Mouse (Mus musculus) heart, adult 9 months (tissue): ENCODE results near the gene Slit3.
A peak's percentile ranks its signal among the peaks of the same experiment; 100 is the strongest.

ENCODE experiments used
- DNase-seq, 2 experiments: peaks; one replicate each; pipeline ENCODE4 v3.0.0; 2022; ENCODE audit warnings: low spot score in 2 of 2

The Slit3 gene

DNA sequence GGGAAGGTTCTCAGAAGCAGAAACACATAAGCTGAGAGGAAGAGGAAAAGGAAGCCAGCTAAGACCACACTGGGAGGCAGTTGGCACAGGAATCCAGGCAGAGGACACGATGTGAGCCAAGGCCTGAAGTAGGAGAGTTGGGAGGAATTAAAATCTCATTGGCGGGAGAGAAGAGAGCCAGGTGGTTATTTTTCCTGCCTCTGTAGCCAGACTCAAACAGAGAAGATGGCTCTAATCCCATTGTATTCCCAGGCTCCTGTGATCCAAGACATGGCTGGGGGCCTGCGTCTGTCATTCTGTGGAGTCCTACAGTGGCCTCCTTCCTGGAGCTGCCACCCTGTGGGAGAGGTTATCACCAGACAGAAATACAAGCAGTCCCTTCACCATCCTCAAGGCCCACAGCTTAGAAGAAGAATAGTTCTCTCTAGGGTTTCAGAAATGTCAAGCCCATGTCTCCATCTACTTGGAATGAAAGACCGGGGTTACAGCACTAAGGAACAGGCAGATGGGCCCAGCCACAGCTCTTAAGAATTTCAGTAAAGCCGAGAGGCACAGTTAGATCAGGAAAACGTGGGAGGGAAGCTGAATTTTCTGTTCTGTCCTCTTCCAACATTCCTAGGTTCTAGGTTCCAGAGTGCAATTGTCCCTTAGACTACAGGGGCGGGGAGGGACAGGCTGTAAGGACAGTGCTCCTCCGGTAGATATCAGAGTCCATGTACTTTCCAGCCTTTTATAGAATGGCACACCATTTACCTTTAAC lies 183.4 kb downstream of the Slit3 start:
- no peak for DNase-seq

DNA sequence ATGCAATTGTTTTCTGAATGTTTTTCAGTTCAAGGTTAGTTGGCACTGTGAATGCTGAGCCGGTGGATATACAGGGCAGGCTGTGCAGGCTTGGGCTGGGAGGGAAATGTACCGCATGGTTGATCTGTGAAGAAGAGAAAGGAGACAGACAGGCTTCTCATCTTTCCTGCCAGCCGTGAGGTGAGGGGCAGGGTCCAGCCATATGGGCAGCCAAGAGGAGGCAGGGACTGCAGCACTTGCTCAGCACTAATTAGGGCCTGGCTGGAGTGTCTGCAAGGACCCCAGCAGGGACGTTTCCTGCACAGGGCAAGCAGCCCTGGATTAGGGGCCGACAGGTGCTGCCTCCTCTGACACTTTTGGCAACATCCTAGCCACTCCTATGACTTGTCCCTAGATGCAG lies 184.1 kb downstream of the Slit3 start:
- DNase-seq, result no peak

DNA sequence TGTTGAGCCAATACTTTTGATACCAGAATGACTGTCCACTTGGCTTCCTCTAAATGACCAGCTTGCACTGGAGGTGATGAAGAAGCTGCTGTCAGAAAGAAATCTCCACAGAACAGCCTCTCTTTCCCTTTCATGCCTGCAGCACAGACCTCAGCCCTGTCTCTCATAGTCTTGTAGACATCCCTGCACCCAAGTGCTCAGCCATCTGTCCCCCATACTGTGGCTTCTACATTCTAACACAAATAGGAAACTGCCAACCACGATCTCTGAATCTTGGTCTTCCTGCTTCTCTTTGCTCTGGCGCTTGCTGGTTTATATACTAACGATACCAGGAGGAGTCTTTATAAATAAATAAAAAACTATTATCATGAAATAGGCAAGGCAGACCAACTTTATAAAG lies 184.9 kb downstream of the Slit3 start:
- no peak for DNase-seq

DNA sequence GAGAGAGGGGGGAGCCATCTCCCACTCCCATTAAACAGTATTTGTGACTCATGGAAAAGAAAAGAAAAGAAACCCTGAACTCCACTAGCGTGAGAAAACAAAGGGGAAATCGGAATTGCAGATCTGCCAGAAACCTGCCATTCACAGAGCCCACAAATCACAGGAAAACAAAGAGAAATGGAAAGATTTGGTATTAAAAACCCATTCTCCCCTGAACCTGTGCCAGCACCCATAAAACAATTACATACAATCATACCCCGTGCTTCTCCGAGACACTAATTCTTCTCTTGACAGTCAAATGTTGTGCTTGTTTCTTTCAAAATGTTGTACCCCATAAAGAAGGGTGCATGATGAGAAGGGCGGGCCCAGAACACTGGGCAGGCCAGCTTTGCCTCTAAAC lies 185.9 kb downstream of the Slit3 start:
- no peak for DNase-seq

DNA sequence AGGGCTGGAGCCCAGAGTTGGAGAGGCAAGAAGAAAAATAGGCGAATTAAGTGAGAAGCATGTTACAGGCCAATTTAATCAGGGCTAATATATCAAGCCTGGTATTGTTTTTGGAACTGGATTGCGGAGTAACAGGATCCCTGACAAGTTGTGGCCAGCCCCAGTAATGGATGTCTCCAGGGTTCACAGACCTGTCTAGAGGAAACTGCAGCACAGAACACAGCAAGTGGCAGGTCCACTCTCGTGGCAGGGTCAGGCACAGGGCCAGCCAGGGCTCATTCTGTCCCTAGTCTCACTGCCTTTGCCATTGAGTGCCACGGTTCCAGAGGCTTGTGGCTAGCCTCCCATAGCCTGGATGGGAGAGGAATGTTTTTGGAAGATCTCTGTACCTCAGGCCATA lies 187.0 kb downstream of the Slit3 start:
- DNase-seq, result no peak

DNA sequence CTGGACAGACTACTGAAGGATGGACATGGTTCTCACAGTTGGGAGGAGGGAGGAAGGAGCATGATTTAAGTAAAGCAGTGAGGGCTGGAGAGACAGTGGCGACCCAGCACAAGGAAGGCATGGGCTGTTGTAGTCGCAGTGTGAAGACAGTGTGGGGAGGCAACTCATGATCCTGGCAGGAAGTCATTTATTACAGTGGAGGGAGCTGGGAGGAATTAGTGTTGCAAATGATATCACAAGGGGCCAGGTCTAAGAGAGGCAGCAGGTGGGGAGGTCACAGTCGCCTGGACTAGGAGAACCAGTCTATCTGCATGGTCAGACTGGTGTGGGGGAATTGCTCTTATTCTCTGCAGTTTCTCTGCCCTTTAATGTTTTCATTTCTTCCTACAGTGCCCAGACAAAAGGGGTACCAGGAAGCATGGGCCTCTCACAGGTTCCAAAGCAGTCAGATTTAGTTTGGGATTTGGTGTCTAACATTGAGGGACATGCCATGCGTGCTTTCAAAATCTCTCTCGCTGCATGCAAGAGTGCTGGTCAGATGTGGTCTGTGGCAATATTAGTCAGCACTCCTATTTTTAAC lies 194.5 kb downstream of the Slit3 start:
- DNase-seq, result no peak

DNA sequence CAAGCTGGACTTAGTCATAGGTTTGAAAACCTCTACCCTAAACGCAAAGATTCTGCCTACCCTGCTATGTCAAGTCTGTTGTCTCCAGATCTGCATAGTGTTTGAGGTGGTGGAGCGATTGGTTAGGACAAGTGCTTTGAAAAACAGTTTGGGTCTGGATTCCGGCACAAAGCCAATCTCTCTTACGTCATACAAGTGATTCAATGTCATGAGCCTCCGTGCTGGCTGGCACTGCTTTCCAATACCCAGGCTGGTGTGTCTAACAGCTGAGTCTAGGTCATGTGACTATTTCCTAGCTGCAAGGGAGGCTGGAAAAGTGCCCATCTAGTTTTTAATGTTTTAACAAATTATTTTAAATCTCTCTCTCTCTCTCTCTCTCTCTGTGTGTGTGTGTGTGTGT lies 196.2 kb downstream of the Slit3 start:
- DNase-seq, result no peak

DNA sequence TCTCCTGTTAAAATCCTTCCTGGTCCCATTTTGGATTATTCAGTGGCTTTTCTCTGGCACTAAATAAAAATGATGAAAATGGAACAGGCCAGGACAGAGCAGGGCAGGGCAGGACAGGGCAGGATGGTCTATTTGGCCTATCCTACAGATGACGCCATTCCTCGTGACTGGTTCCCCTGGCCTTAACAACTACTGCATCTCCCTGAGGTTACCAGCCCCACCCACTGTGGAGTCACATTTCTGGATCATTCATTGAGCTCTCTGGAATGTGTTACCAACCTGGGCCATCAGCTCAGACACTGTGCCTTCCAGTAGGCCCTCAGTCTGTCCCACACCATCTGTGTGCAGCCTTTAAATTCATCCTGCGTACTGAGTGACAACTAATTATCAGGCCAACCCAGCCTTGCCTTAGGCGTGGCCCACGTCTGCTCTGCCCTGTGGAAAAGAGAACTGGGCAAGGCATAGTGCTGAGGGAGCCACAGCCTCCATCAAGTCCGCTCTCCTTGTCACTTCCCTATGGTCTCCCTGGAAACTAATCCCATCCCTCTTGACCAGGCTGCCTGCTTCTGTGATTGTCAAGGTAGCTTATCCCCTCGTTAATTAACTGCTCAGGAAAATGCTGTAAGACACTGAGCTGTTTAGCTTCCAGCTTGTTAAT lies 196.9 kb downstream of the Slit3 start:
- no peak for DNase-seq

DNA sequence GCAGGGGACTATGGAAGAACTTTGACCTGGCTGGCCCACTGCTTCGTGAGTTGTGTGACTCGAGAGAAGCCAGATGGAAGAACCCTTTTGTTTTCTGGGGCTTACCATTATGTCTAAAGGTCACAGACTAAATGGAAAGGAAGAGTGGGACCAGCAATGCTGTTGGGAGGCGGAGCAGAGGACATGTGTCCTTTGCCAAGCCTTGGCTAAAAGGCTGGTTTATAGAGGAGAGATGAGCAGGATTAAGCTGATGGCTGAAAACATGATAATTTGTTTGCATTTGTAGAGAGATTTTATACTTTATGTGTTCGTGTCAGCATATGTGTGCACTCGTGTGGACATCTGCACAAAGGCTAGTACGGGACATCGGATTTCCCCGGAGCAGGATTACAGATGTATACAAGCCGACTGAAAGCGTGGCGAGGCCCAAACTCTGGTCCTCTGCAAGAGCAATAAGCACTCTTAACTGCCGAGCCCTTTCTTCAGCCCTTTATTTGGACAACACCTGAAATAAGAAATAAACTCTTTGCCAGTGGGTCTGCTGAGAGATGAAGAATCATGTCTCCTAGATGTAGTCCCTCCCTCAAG lies 197.5 kb downstream of the Slit3 start:
- DNase-seq, result no peak

DNA sequence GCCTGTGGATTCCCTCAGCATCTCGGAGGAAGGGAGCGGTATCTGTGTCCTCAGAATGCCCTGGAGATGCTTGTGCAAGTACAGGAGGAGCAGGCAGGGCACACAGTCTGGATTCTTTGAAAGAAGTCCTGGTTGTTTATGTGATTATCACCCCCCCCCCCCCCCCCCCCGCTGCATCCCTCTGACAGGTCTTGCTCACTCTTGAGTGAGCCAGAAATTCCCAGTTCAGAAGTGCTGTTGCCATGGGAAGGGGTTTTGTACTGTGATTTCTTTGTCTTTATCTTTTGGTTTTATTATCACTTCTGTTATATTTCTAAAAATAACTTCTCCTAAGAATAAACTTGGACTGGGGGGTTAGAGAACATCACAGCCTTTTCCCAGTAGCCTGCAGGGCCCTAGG lies 199.5 kb downstream of the Slit3 start:
- no peak for DNase-seq

DNA sequence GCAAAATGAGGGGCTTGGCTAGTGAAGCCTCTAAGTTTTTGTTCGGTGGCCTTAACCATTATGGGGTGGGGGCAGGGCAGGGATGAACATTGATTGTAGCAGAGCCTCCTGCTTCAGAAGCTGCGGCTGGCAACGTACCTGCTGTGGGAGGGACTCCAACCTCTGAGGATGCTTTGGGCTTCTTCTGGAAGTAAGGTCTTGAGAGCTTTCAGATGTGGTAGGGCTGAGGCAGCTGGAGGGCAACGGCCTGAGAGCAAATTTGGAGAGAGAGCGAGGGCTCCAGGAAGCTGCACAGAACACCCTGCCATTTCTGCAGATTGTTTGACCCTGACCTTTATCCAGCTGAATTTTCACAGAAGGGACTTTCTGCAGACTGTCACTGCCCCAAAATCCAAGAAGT lies 203.4 kb downstream of the Slit3 start:
- no peak for DNase-seq

DNA sequence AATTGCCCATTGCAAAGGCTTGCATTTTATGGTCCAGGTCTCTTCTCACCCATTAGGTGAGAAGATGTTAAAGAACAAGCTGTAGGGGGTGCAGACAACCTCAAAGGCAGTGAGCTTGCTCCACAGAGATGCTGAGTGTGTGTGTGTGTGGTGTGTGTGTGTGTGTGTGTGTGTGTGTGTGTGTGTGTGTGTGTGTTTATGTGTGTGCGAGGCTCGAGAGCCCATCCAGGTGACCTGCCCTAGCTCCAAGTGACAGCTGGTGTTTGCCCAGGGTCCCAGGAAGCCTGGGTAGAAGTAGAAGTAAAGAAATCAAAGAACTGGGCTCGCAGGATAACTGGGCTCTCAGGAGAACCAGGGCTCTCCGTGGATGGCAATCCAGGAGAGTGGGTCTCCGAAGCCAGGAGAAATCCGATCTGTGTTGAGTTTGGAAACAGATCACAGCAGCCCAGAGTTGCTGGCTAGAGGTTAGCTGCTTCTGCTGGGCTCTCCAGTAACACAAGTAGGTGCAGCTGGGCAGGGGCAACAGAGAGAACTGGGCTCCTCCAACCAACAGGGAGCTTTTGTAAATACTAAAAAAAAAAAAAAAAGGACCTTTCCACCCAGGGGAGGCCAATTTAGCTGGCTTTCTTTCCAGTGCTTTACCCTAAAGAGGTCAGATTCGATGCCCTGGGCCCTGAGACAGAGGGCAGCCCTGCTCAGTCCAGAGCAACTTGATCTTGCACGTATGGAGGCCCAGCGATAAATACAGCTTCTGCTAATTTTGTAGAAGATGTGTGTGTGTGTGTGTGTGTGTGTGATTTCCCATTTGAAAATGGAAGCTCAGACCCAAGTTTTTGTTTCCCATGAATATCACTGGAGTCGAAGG lies 204.3 kb downstream of the Slit3 start:
- DNase-seq, result no peak

DNA sequence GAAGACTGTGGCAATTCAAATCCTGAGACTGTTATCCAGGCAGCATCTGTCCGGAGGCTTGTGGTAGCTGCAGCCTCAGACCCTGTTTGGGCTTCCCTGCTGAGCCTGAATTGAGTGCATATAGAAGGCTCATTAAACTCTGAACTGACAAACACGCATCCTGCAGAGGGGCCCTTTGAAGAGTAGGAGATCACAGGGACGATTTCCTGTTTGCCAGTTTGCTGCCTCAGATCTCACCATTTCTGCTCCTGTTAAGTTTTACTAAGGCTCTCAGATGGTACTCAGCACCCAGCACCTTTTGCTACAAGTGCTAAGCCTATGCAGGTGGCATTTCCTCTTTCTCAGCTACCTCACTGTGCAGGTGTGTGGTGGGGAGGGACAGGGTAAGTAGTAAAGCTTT lies 205.3 kb downstream of the Slit3 start:
- no peak for DNase-seq

DNA sequence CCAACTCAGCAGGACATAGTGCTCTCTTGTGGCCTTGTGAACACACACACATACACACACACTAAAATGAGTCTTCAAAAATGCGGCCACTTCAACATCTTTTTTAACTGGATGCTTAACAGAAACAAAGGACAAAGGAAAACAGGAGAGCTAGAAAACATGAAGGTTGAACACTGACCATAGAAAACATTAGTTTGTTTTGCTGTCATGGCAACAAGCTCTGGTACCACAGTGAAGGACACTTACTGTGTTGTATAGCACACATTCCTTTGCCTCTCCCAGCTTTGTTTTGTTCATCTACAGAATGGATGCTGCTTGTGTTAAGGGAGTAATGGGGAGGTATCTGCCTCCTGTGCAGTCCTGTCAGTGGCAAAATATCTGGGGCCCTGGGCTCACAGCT lies 206.9 kb downstream of the Slit3 start:
- no peak for DNase-seq

DNA sequence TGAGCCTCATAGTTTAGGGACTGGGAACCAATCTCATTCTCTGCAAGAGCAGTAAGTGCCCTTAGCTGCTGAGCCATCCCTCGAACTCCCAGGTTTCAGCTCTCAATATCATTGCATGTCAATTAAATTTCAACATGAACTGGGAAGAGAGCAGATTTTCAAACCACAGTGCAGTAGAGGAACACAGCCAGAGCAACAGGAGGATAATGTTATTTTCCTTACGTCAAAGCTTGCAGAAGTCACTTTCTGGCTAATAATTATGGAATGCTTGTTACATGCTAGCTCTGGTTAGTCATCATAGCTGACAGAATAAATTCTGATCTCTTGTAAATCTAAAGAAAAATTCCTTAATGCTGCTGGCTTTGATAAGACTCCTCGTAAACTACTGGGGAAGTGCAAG lies 210.5 kb downstream of the Slit3 start:
- no peak for DNase-seq

DNA sequence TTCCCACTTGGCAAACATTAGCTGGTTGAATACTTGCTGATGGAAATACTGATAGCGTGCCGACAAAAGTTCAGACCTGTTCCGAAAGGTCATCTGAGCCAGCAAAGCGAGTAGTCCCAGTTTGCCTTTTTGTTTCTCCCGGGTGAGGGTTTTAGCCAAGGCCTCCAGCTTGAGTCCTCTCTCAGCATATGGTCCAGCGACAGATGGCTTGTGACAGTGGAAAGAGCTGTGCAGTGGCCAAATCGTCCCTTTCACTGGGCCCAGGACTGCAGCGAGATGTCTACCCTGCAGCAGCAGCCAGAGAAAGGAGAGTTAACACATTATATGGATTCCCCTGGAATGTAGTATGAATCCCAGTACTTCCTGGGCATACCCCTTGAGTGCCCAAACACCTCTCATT lies 215.5 kb downstream of the Slit3 start:
- no peak for DNase-seq

DNA sequence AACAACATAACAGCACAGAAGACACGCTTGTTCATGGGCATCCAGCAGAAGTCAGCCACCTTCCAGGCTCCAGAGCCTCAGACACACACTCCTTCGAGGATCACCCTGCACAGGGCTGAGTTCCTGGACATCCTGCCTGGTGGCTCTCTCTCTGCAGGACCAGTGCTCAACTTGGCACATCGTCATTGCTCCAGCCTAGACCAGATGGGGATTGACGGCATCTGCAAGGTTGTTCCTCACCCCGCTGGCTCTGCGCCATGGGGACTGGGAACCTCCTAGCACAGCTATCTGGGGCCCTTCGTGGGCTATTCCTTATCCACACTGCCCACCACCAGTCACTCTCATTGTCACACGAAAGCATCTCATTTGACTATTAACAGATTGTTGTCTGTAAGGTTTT lies 216.5 kb downstream of the Slit3 start:
- no peak for DNase-seq

DNA sequence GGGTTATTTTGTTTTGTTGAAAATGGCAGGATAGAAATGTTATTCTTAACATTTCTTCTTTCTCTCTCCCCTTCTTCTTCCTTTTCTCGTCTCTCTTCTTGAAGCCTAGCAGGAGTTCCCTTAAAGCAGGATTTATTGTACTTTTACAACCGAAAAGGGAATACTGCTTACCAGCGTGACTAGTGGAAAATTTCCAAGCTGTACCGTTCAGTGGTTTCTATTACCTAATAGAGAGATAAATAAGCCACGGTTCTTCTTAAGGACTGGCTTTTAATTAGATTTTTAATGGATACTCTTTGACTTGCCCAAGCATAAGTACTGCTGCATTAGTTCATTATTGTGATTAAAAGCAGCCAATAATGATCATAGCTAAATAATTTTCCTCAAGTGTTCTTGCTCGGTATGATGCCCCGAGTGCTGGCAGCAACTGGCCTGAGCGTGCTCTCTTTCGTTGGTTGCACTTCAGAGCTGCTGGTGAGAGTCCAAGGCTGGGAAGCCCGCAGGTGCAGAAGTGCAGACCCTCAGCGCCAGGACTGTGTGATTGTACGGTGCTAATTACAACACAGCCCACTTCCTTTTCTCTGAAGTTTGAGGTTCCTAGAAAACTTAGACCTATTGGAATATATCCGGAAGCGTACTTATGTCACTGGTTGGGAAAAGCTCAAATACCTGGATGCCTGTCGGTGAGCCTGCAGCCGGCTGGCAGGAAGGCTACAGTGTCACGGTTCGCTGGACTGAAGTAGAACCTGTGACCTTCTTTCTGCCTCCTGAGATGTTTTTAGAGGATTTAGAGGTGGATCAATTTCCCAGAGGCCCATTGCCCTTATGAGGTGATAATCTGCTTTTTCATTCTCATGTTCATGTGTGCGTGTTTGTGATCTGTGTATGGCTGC lies 217.1 kb downstream of the Slit3 start:
- no peak for DNase-seq

DNA sequence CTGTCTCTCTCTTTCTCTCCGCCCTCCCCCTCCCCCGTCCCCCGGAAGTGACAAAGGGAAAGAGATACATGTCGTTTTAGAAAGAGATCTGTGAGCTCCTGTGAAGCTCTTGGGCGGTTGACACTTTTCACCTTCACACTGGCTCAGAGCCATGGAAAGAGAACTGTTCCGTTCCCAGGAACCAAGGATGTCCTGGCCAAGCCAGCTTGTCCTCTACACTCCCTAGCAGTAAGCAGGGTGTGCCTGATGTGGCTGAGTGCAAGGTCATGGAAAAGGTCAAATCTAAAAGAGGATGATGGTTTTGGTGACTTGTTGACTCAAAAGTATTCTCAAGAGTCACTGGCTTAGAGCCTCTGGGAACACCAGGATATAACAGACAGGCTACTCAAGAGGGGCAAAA lies 219.7 kb downstream of the Slit3 start:
- DNase-seq, result peak; percentile 45 to 57

DNA sequence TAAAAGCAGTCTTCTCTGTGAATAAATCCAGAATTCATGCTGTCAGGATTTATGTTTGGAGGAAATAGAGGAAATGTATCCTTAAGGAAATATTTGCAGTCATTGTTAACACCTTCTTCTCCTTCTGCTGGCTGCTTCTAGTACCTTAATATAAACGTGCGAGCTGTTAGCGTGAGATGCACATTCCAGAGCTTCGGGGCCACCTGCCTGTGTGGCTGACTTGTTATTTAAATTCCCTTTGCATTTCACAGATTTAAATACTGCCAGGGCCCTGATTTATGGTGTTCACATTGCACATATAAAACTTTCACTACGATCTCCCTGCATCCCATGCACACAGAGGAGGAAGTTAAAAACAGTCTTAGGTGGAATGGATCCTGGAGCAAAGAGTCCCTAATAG lies 221.5 kb downstream of the Slit3 start:
- no peak for DNase-seq
